Mouse (Mus musculus) hindbrain, embryonic 11.5 days (tissue): ENCODE measurements around the gene H2-M3. TPM values are rescaled to one million over a fixed set of nuclear protein-coding genes. Genes with fewer than 3 reads are reported as not detected.

Experiments
- polyA plus RNA-seq: library from polyadenylated mRNA; unstranded; fragments of >200 nt; fragmentation: Nextera tagmentation; extraction: Ambion mirVana; gene quantifications from 2 replicates; pipeline ENCODE4 v1.2.1, GENCODE M21; 2014

H2-M3 gene
- polyA plus RNA-seq, 1 experiment from 2014 or later, result 0.93 TPM

Other genes with a start within 250 kb of the H2-M3 start
- 0.39 and 0.61 TPM in 2 replicates for gene Mog, start 246.8 kb upstream of the H2-M3 start, polyA plus RNA-seq
- 16.8 and 24.8 TPM in 2 replicates for gene Gabbr1, start 224.3 kb upstream of the H2-M3 start, polyA plus RNA-seq
- gene Olfr90, start 181.7 kb upstream of the H2-M3 start, polyA plus RNA-seq, result 0.06 TPM in 1 of 2 replicates, not detected in the other
- gene Olfr91, start 171.9 kb upstream of the H2-M3 start, polyA plus RNA-seq, result 0.08 TPM in 1 of 2 replicates, not detected in the other
- not detected in 2 replicates for gene Olfr92, start 150.1 kb upstream of the H2-M3 start, polyA plus RNA-seq
- not detected in 2 replicates for gene Olfr93, start 108.7 kb upstream of the H2-M3 start, polyA plus RNA-seq
- not detected in 2 replicates for gene Ubd, start 76.3 kb upstream of the H2-M3 start, polyA plus RNA-seq
- gene Olfr94, start 69.2 kb upstream of the H2-M3 start, polyA plus RNA-seq, result not detected in 2 replicates
- gene Olfr95, start 57.1 kb upstream of the H2-M3 start, polyA plus RNA-seq, result not detected in 2 replicates
- not detected in 2 replicates for gene Olfr96, start 50.1 kb upstream of the H2-M3 start, polyA plus RNA-seq
- gene Olfr97, start 32.9 kb upstream of the H2-M3 start, polyA plus RNA-seq, result not detected in 2 replicates
- not detected in 2 replicates for gene Olfr98, start 6.5 kb upstream of the H2-M3 start, polyA plus RNA-seq
- not detected in 2 replicates for gene Olfr99, start 13.2 kb downstream of the H2-M3 start, polyA plus RNA-seq
- not detected in 2 replicates for gene Olfr101, start 34.1 kb downstream of the H2-M3 start, polyA plus RNA-seq
- gene Olfr102, start 46.8 kb downstream of the H2-M3 start, polyA plus RNA-seq, result not detected in 2 replicates
- not detected in 2 replicates for gene Olfr103, start 69.5 kb downstream of the H2-M3 start, polyA plus RNA-seq
- not detected in 2 replicates for gene Olfr104-ps, start 89.4 kb downstream of the H2-M3 start, polyA plus RNA-seq
- not detected in 2 replicates for gene Olfr105-ps, start 108.8 kb downstream of the H2-M3 start, polyA plus RNA-seq
- not detected in 2 replicates for gene Olfr106-ps, start 120.2 kb downstream of the H2-M3 start, polyA plus RNA-seq
- not detected in 2 replicates for gene Olfr107, start 129.0 kb downstream of the H2-M3 start, polyA plus RNA-seq
- not detected in 2 replicates for gene Olfr108, start 175.3 kb downstream of the H2-M3 start, polyA plus RNA-seq
- gene Olfr109, start 188.7 kb downstream of the H2-M3 start, polyA plus RNA-seq, result not detected in 2 replicates
- 0.11 TPM in 1 of 2 replicates, not detected in the other for gene H2-M2, start 213.3 kb downstream of the H2-M3 start, polyA plus RNA-seq
- gene Olfr110, start 222.2 kb downstream of the H2-M3 start, polyA plus RNA-seq, result not detected in 2 replicates
- not detected in 2 replicates for gene Olfr111, start 237.8 kb downstream of the H2-M3 start, polyA plus RNA-seq